Mouse (Mus musculus) neural tube, embryonic 15.5 days (tissue): ENCODE data around the gene Ptprb. TPM values are rescaled to one million over a fixed set of nuclear protein-coding genes. Genes with fewer than 3 reads are reported as not detected.

Experiments
- ATAC-seq: fragments of 200-750 bp; cut with Nextera tagmentation; 2 replicates; pipeline ENCODE4 v1.8.0; 2017; ENCODE audit warnings: mild to moderate bottlenecking, moderate TSS enrichment, moderate library complexity; ENCODE audit not compliant: low FRiP score
- H3K27ac ChIP-seq: fragments of 300-500 bp; sonication (generic); replicated peaks from 2 replicates; pipeline ENCODE4 v1.5.1; 2015; ENCODE audit warnings: mild to moderate bottlenecking, inconsistent platforms
- H3K27me3 ChIP-seq: fragments of 300-500 bp; sonication (generic); replicated peaks from 2 replicates; pipeline ENCODE4 v1.6.1; 2015; ENCODE audit warnings: inconsistent platforms
- H3K36me3 ChIP-seq: fragments of 300-500 bp; sonication (generic); 2 replicates; pipeline ENCODE4 v1.6.1; 2015; ENCODE audit warnings: inconsistent platforms
- H3K4me1 ChIP-seq: fragments of 300-500 bp; sonication (generic); 2 replicates; pipeline ENCODE4 v1.6.1; 2015; ENCODE audit warnings: inconsistent platforms
- H3K4me2 ChIP-seq: fragments of 300-500 bp; sonication (generic); 2 replicates; pipeline ENCODE4 v1.6.1; 2015; ENCODE audit warnings: inconsistent platforms, mild to moderate bottlenecking, moderate library complexity
- H3K4me3 ChIP-seq: fragments of 300-500 bp; sonication (generic); replicated peaks from 2 replicates; pipeline ENCODE4 v1.5.1; 2015; ENCODE audit warnings: mild to moderate bottlenecking, inconsistent platforms
- H3K9ac ChIP-seq: fragments of 300-500 bp; sonication (generic); replicated peaks from 2 replicates; pipeline ENCODE4 v1.6.1; 2015; ENCODE audit warnings: mild to moderate bottlenecking, inconsistent platforms
- H3K9me3 ChIP-seq: fragments of 300-500 bp; sonication (generic); replicated peaks from 2 replicates; pipeline ENCODE4 v1.6.1; 2016; ENCODE audit warnings: inconsistent platforms
- WGBS: fragments of 180-500 bp; shearing (Covaris S2); methylation state at CpG from one replicate; pipeline ENCODE4 v1.1.7; 2015; ENCODE audit warnings: mixed read lengths; 5-methylcytosine and 5-hydroxymethylcytosine counted together
- polyA plus RNA-seq: library from polyadenylated mRNA; unstranded; fragments of >200 nt; fragmentation: Nextera tagmentation; extraction: Ambion mirVana; gene quantifications from 2 replicates; pipeline ENCODE4 v1.2.1, GENCODE M21; 2015

Ptprb gene
- polyA plus RNA-seq = 3.1 and 3.5 TPM in 2 replicates

- 74% methylated on average over 7 of the region's 7 CpGs for WGBS
- ATAC-seq = no peak
- H3K27ac ChIP-seq = no peak within 1 kb of the TSS
These were observed at the start of gene Ptprb for GRCm38 (mm10) chr10:116275280-116275679. TSS of gene Ptprb (plus strand) at chr10:116275523.

GRCm38 (mm10) chr10:116235299-116235698, 40.0 kb upstream of the Ptprb start:
- Histone ChIP-seq H3K4me2 (no peak overlapping the region), H3K36me3 (no peaks in the 10 kb centered on the region), H3K4me1 (no peaks in the 10 kb centered on the region), H3K27me3 (no peaks in the 10 kb centered on the region), H3K4me3 (no peak overlapping the region), H3K27ac (no peak overlapping the region), H3K9ac (no peak overlapping the region), H3K9me3 (no peaks in the 10 kb centered on the region)
- ATAC-seq = no peak
- 58% methylated on average over 5 of the region's 5 CpGs for WGBS

More at GRCm38 (mm10) chr10:116275280-116275679, at the start of gene Ptprb:
- Histone ChIP-seq H3K9ac (no peak within 1 kb of the TSS), H3K27me3 (no peaks in the 10 kb centered on the region), H3K4me3 (no peak within 1 kb of the TSS), H3K4me1 (no peaks in the 10 kb centered on the region), H3K36me3 (no peaks in the 10 kb centered on the region), H3K4me2 (no peak within 1 kb of the TSS), H3K9me3 (no peaks in the 10 kb centered on the region)

GRCm38 (mm10) chr10:116242200-116242599, 33.1 kb upstream of the Ptprb start:
- no peaks in the 10 kb centered on the region for H3K4me1 ChIP-seq
- no peaks in the 10 kb centered on the region for H3K9me3 ChIP-seq
- ATAC-seq = no peak
- H3K4me2 ChIP-seq = no peak overlapping the region
- no peak overlapping the region for H3K9ac ChIP-seq
- H3K36me3 ChIP-seq = no peaks in the 10 kb centered on the region
- no peak overlapping the region for H3K4me3 ChIP-seq
- H3K27ac ChIP-seq = no peak overlapping the region
- no peaks in the 10 kb centered on the region for H3K27me3 ChIP-seq
- 76% methylated on average over 7 of the region's 7 CpGs for WGBS

- WGBS = 64% methylated on average over 7 of the region's 7 CpGs
- H3K27ac ChIP-seq = no peak overlapping the region
- H3K9me3 ChIP-seq = no peaks in the 10 kb centered on the region
- no peak overlapping the region for H3K4me3 ChIP-seq
- H3K4me1 ChIP-seq = no peaks in the 10 kb centered on the region
- no peak overlapping the region for H3K9ac ChIP-seq
- H3K36me3 ChIP-seq = no peaks in the 10 kb centered on the region
- no peak overlapping the region for H3K4me2 ChIP-seq
- H3K27me3 ChIP-seq = no peaks in the 10 kb centered on the region
- ATAC-seq = no peak
These were observed 31.9 kb upstream of the Ptprb start for GRCm38 (mm10) chr10:116243373-116243772.

- H3K36me3 ChIP-seq = no peaks in the 10 kb centered on the region
- no peaks in the 10 kb centered on the region for H3K4me1 ChIP-seq
- WGBS = 79% methylated on average over 2 of the region's 2 CpGs
- no peaks in the 10 kb centered on the region for H3K9me3 ChIP-seq
- H3K4me2 ChIP-seq = no peak overlapping the region
- no peak overlapping the region for H3K4me3 ChIP-seq
- H3K27ac ChIP-seq = no peak overlapping the region
- H3K9ac ChIP-seq = no peak overlapping the region
- no peak for ATAC-seq
- no peaks in the 10 kb centered on the region for H3K27me3 ChIP-seq
These were observed 29.7 kb upstream of the Ptprb start for GRCm38 (mm10) chr10:116245632-116246031.

GRCm38 (mm10) chr10:116252668-116253067, 22.7 kb upstream of the Ptprb start:
- no peaks in the 10 kb centered on the region for H3K36me3 ChIP-seq
- 87% methylated on average over 7 of the region's 7 CpGs for WGBS
- H3K9me3 ChIP-seq = no peaks in the 10 kb centered on the region
- no peak overlapping the region for H3K4me2 ChIP-seq
- H3K4me1 ChIP-seq = no peaks in the 10 kb centered on the region
- no peaks in the 10 kb centered on the region for H3K27me3 ChIP-seq
- no peak overlapping the region for H3K4me3 ChIP-seq
- no peak overlapping the region for H3K27ac ChIP-seq
- no peak for ATAC-seq
- H3K9ac ChIP-seq = no peak overlapping the region

GRCm38 (mm10) chr10:116253972-116254371, 21.4 kb upstream of the Ptprb start:
- Histone ChIP-seq H3K9ac (no peak overlapping the region), H3K4me3 (no peak overlapping the region), H3K4me2 (no peak overlapping the region), H3K27me3 (no peaks in the 10 kb centered on the region), H3K4me1 (no peaks in the 10 kb centered on the region), H3K9me3 (no peaks in the 10 kb centered on the region), H3K27ac (no peak overlapping the region), H3K36me3 (no peaks in the 10 kb centered on the region)
- no peak for ATAC-seq
- WGBS = 67% methylated on average over 6 of the region's 6 CpGs

- no peak overlapping the region for H3K4me3 ChIP-seq
- 77% methylated on average over 4 of the region's 4 CpGs for WGBS
- H3K27me3 ChIP-seq = no peaks in the 10 kb centered on the region
- no peak for ATAC-seq
- H3K4me2 ChIP-seq = no peak overlapping the region
- H3K9ac ChIP-seq = no peak overlapping the region
- 0 out of 2 replicates have a peak, but pooled peaks cover 4% of the 10 kb centered on the region for H3K4me1 ChIP-seq
- H3K9me3 ChIP-seq = no peaks in the 10 kb centered on the region
- H3K27ac ChIP-seq = no peak overlapping the region
- H3K36me3 ChIP-seq = no peaks in the 10 kb centered on the region
These were observed 16.0 kb upstream of the Ptprb start for GRCm38 (mm10) chr10:116259298-116259697.

- H3K27me3 ChIP-seq = no peaks in the 10 kb centered on the region
- no peak for ATAC-seq
- H3K36me3 ChIP-seq = no peaks in the 10 kb centered on the region
- H3K4me2 ChIP-seq = no peak overlapping the region
- 0 out of 2 replicates have a peak, but pooled peaks cover 4% of the 10 kb centered on the region for H3K4me1 ChIP-seq
- 78% methylated on average over 13 of the region's 13 CpGs for WGBS
- H3K9me3 ChIP-seq = no peaks in the 10 kb centered on the region
- no peak overlapping the region for H3K4me3 ChIP-seq
- H3K9ac ChIP-seq = no peak overlapping the region
- H3K27ac ChIP-seq = peak overlapping the region; percentile 54
These were observed 14.5 kb upstream of the Ptprb start for GRCm38 (mm10) chr10:116260658-116261433.

GRCm38 (mm10) chr10:116261559-116261958, 13.8 kb upstream of the Ptprb start:
- H3K27me3 ChIP-seq = no peaks in the 10 kb centered on the region
- WGBS = 70% methylated on average over 5 of the region's 5 CpGs
- H3K4me2 ChIP-seq = no peak overlapping the region
- H3K36me3 ChIP-seq = no peaks in the 10 kb centered on the region
- no peak overlapping the region for H3K4me3 ChIP-seq
- no peaks in the 10 kb centered on the region for H3K9me3 ChIP-seq
- 0 out of 2 replicates have a peak, but pooled peaks cover 4% of the 10 kb centered on the region for H3K4me1 ChIP-seq
- peak overlapping the region; percentile 54; the same call in 1 of the 2 replicates for H3K27ac ChIP-seq
- ATAC-seq = no peak
- H3K9ac ChIP-seq = no peak overlapping the region

- Histone ChIP-seq H3K4me3 (no peak overlapping the region), H3K27me3 (no peaks in the 10 kb centered on the region), H3K36me3 (no peaks in the 10 kb centered on the region), H3K9ac (no peak overlapping the region), H3K27ac (no peak overlapping the region), H3K4me1 (0 out of 2 replicates have a peak, but pooled peaks cover 4% of the 10 kb centered on the region), H3K9me3 (no peaks in the 10 kb centered on the region), H3K4me2 (no peak overlapping the region)
- 81% methylated on average over 11 of the region's 11 CpGs for WGBS
- ATAC-seq = no peak
These were observed 10.8 kb upstream of the Ptprb start for GRCm38 (mm10) chr10:116264521-116264920.
